Mouse (Mus musculus) embryo, embryonic 11 days (tissue): ENCODE measurements around the gene Iba57.
"Not testable (repeated sequence)": the region's sequence is repeated elsewhere in the genome, so short reads cannot be mapped to it uniquely, and the experiment has no call there.

Source experiments
- DNase-seq: peaks from one replicate; pipeline ENCODE4 v3.0.0-alpha.2; 2015

Gene Iba57

DNA sequence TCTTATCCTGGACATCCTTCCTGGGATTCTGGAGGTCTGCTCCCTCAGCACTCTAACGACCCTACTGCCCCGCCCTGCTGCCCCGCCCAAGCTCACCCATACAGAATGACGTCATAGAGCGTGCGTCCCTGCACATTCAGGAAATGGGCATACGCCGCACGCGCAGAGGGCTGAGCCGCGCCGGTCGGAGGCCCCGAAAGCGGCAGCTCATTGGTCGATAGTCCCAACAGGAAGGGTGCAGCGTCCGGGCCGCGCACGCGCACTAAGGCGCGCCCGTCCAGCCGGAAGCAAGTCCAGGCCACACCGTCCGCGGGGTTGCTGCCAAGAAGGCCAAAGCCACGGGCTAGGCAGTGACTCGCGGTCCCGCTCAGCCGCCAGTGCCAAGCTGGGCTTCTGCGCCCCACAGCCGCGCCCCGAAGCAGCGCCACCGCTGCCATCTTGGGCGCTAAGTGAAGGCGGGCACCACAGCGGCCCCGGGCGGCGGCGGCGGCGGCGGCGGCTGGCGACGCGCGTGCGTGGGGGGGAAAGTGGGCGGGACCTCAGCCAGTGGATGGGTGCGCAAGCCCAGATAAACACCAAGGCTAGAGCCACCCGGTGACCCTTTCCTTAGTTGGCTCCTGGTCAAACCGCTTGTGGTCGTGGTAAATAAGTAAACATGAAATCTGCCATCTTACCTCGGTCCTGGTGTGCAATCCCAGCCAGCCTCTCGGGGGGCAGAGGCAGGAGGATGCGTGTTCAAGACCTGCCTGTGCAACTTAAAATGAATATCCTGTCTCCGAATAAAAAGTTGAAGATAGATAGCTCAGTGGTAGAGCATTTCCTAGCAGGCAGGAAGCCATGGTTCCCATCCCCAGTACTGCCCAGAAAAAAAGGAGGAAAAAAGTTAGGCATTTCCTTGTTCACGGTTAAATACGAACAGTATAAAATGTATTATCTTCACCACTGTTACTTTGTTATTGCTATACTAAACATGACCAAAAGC lies at the start of gene Iba57:
Gene Iba57 (minus strand): TSS at position 485 of the 982 bp plus-strand sequence.
- peak; percentile 99 for DNase-seq

DNA sequence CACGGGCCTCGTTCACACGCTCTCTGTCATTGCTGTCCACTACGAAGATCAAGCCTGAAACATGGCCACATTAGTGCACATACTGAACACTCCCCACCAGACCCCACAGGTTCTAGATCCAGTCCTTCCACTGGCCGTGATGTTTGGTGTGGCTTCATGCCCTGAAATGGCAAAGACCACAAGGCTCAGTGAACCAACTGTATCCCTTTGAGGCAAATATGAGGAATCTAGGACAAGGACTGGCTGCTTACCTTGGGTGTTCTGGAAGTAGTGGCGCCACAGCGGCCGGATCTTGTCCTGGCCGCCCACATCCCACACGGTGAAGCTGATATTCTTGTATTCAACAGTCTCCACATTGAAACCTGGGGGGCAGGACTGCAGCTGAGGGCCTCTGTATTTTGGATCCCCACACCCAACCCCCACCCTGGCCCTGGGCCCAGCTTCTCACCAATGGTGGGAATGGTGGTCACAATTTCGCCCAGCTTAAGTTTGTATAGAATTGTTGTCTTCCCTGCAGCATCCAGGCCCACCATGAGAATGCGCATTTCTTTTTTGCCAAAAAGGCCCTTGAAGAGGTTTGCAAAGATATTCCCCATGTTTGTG lies 49.5 kb upstream of the Iba57 start:
- DNase-seq: no peak

GRCm38 (mm10) chr11:59212320-59212719 lies 48.8 kb upstream of the Iba57 start:
- not testable (repeated sequence) for DNase-seq

- not testable (repeated sequence) for DNase-seq
Observed at GRCm38 (mm10) chr11:59211561-59211960, 48.0 kb upstream of the Iba57 start.

DNA sequence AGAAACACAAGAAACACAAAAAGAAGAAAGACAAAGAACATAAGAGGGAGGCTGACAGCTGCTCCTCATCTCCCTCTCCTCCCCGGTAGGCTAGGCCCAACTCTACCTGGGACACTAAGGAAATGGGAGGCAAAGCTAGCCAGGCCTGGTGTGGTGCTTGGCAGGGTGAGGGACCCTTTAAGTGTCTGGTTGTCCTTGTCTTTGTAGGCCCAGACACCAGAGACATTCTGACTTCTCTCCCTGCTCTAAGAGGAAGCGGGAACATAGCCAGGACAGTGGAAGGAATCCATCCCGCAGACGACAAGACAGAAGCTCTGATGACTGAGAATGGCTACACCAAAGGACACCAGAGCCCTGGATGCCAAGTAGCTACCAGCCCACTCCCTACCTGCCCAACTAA lies 46.5 kb upstream of the Iba57 start:
- no peak for DNase-seq

GRCm38 (mm10) chr11:59209580-59209979 lies 46.0 kb upstream of the Iba57 start:
- DNase-seq: no peak

DNA sequence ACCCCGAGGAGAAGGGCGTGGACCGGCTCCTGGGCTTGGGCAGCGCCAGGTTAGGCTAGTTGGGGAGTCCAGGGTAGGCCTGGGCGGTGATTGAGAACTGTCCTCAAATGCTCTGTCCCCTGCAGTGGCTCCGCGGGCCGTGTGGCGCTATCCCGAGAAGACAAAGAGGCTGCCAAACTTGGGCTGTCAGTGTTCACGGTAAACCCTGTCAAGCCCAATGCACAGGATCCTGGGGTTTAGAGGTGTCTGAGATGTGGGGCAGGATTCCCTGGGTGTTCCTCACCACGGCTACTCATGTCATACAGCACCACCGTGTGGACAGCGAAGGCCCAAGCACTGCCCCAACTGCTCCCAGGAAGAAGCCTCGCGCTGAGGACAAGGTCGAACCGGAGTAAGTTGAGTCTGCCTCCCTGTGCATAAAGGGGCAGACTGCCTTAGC lies 45.5 kb upstream of the Iba57 start:
- peak; percentile 85 for DNase-seq

DNA sequence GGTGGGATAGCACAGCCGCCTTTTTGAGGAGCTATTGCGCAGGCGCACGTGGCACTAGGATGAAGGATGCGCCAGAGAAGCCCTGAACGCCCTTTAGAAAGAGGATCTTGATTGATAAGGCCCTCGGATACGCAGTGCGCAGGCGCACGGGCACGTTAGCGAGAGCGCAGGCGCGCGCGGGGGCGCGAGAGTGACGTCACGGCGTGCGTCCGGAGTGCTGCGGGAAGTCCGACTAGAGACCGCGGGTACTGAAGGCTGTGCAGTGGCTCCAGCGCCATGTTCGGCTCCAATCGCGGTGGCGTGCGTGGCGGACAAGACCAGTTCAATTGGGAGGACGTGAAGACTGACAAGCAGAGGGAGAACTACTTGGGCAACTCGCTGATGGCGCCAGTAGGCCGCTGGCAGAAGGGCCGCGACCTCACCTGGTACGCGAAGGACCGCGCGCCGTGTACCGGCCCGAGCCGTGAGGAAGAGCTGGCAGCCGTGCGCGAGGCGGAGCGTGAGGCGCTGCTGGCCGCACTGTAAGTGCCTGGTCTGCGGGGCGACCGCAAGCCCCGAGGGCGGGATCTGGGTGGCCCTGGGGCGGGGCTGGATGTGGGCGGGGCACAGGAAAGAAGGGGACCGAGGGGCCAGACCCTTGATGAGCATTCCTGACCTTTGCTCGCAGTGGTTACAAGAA lies 44.8 kb upstream of the Iba57 start, which contains the start of gene 2310033P09Rik:
Gene 2310033P09Rik (plus strand): TSS at position 169 of the 679 bp plus-strand sequence.
- DNase-seq: peak; percentile 98

DNA sequence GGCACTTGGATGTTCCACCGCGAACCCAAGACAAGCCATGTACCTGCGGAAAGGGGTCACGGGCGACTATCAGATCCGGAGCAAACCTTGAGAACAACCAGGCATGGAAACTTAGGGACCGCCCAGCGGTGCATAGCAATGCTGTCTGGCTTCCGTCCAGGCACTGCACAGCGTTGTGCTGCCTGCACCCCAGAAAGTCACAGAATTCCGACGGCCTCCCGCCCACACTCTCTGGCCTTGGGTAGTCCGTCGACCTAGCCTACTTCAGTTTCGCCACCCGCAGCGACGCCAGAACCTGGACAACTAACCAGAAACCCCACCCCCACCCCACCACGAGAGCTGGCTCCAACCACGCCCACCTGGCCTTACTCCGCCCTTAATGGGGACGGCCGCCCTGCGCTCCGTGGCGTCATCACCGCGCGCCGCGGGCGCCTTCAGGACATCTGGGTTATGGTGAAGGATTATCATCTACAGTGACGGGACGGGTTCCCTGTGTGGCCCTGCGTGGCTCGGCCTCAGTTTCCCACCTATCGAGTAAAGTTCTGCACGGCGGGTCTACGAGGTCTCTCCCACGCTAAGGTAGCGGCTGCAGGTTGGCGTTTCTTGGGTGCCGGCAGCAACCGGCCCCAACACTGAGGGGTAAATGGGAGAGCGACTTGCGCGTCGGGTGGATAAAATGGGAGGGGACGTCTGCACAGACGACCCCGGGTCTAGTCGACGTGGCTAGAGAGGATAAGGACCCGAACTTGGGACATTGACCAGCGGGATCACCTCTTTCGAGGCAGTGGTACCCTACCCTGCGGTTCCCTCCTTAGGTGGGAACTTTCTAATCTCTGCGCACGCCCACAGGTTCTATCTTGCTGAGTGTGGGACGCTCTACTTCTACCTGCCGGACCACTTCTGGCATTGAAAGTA lies 38.8 kb upstream of the Iba57 start, which contains the start of gene Mrpl55:
Gene Mrpl55 (plus strand): TSS at position 406 of the 915 bp plus-strand sequence.
- peak; percentile 98 for DNase-seq

- no peak for DNase-seq
Observed at GRCm38 (mm10) chr11:59201216-59202002, 37.9 kb upstream of the Iba57 start.

- DNase-seq: no peak
Observed at GRCm38 (mm10) chr11:59196230-59196629, 32.7 kb upstream of the Iba57 start.

GRCm38 (mm10) chr11:59192059-59192386 lies 28.5 kb upstream of the Iba57 start, which contains the start of gene Guk1:
Gene Guk1 (minus strand): TSS chr11:59192212.
- DNase-seq: peak; percentile 93

DNA sequence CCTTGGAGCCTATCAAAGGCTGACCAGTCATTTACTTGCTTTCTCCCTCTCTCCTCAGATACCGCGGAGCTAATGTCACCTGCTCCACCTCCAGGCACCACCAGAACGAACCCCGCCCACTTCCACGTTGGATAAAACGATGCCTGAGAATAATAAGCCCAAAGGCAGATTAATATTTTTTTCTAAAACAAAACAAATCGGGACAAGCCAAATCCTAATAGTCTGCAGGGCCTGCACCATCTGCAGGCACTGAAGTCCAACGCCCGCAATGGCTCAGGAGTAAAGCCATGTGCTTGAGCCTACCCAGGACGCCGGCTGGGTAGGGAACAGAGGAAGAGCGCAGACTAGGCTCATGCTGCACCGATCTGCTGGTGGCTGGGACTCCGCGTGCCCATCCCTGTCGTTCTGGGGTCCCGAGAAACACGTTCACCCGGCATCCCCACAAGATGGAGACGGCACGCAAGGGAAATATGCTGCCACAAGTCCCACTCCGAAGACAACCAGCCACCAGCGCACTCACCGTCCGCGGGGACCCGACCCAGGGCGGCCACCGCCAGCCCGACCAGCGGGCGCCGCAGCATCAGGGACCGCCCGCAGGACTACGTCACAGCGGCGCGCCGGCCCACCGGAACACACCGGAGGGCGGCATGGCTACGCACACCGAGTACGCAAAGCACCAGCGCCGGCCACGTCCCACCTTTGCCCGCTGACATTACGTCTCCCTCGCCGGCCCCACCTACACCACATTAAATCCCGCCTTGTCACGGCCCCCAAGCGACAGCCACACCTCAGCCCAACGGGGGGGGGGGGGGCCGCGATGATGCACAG lies 27.9 kb upstream of the Iba57 start:
- DNase-seq: peak; percentile 93

- DNase-seq: no peak
Observed at GRCm38 (mm10) chr11:59187706-59188105, 24.2 kb upstream of the Iba57 start.

GRCm38 (mm10) chr11:59185490-59185889 lies 22.0 kb upstream of the Iba57 start:
- no peak for DNase-seq

DNA sequence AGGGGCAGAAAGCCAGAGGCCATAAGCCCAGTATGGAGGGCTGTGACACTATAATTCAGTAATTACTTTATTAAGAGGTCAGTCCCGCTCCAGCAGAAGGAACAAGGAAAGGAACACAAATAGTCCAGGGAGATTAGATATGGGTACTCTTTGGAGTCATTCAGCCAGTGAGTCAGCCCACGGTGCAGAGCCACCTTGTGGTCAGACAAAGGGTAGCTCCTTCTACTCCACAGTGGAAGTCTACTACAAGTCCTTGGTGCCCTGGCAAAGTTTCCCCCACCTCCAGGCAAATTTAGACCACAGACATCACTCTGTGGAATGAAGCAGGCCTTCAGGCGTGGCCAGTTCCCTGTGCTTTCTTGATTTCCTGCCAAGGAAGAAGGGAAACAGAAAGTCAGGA lies 20.3 kb upstream of the Iba57 start:
- DNase-seq: peak; percentile 54

DNA sequence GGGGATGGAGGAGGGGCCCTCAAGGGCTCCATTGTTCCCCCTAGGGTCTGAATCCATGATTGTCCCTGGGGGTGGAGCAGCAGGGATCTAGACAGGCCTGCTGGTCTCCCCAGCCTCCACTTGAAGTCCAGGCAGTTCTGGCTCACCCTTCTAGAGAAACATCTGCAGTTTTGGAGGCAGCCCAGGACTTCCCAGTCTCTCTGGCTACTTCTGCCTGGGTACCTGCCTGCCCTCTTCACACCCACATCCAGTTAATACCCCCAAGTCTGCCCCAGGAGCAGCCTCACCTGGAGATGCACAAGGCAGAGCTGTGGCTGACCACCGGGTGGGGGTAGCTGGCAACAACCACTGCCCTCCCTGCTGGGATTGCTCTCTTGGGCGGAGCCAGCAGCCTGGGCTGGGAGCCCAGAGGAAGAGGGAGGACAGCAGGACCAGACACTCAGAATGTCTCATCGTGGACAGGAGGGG lies 19.4 kb upstream of the Iba57 start, which contains the start of gene Gjc2:
Gene Gjc2 (minus strand): TSS at position 350 of the 468 bp plus-strand sequence.
- DNase-seq: no peak

- DNase-seq: no peak
Observed at GRCm38 (mm10) chr11:59176921-59177320, 13.4 kb upstream of the Iba57 start.

DNA sequence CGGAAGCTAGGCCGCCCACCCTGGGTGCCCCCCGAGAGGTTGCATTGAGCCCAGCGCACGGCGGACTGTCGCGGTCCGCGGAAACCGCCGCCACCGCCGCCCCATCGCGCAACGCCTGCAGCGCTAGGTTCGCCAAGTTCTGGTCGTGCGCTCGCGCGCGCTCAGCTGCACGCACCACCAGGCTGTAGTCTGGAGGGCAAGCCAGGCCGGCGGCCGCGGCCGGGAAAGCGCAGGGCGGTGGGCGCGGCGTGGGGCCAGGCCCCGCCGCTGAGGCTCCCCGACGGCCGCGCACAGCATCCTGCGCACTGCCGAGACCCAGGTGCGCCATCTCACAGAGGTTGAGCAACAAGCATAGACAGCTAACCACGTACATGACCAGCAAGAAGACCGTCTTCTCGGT lies 12.9 kb upstream of the Iba57 start:
- no peak for DNase-seq
